Mouse (Mus musculus) CH12.LX (cell line): ENCODE measurements around the gene Ccdc159. TPM values are rescaled to one million over a fixed set of nuclear protein-coding genes. Genes with fewer than 3 reads are reported as not detected.

Experiments used
- DNase-seq: peaks from one replicate; pipeline ENCODE4 v3.0.0-alpha.2; 2013; ENCODE audit errors: extremely low read depth
- H3K27ac ChIP-seq: 2 replicates; pipeline ENCODE4 v1.5.1; 2012; ENCODE audit warnings: low read depth, mild to moderate bottlenecking, control low read depth, moderate library complexity; ENCODE audit not compliant: insufficient read depth
- H3K27me3 ChIP-seq: replicated peaks from 2 replicates; pipeline ENCODE3; 2012; ENCODE audit warnings: inconsistent platforms
- H3K36me3 ChIP-seq, 2 experiments: replicated peaks in 1 of 2; 2 replicates each; pipeline versions ENCODE3 to v1.6.1; 2012; ENCODE audit warnings: inconsistent platforms in 1 of 2, low read length in 1 of 2, mild to moderate bottlenecking in 1 of 2, mixed read lengths in 1 of 2, moderate library complexity in 1 of 2; ENCODE audit not compliant: control insufficient read depth in 1 of 2, insufficient read depth in 1 of 2
- H3K4me1 ChIP-seq, 2 experiments: 2 replicates each; pipeline ENCODE4 v1.6.1; 2012; ENCODE audit warnings: inconsistent platforms in 1 of 2, moderate library complexity in 1 of 2; ENCODE audit not compliant: insufficient read depth in 2 of 2, control insufficient read depth in 1 of 2
- H3K4me2 ChIP-seq: 2 replicates; pipeline ENCODE4 v1.6.1; 2012; ENCODE audit warnings: low read depth, mild to moderate bottlenecking, control low read depth; ENCODE audit not compliant: poor library complexity, insufficient read depth, severe bottlenecking
- H3K4me3 ChIP-seq, 3 experiments: fragments of 150-350 bp in 1 of 3; sonication (generic) in 1 of 3; replicated peaks in 1 of 3; 2 replicates each; pipeline versions ENCODE3 to v1.5.1; 2011 to 2012; ENCODE audit warnings: low read depth in 2 of 3, low read length in 2 of 3, mild to moderate bottlenecking in 2 of 3, moderate library complexity in 2 of 3, control low read depth in 1 of 3, improper control_type of control experiment in 1 of 3, inconsistent platforms in 1 of 3, mixed read lengths in 1 of 3; ENCODE audit not compliant: poor library complexity in 1 of 3
- H3K79me2 ChIP-seq: replicated peaks from 2 replicates; pipeline ENCODE4 v1.6.1; 2012; ENCODE audit warnings: mild to moderate bottlenecking, moderate library complexity; ENCODE audit not compliant: control insufficient read depth, poor library complexity, insufficient read depth, severe bottlenecking; ENCODE audit errors: extremely low read depth
- H3K9ac ChIP-seq: 2 replicates; pipeline ENCODE4 v1.6.1; 2012; ENCODE audit warnings: low read depth, mild to moderate bottlenecking, control low read depth, moderate library complexity; ENCODE audit not compliant: insufficient read depth
- H3K9me3 ChIP-seq: replicated peaks from 2 replicates; pipeline ENCODE3; 2012; ENCODE audit warnings: low read length, inconsistent platforms, mixed read lengths
- CHD1 ChIP-seq: IDR thresholded peaks from 2 replicates; pipeline ENCODE4 v1.6.1; 2012; ENCODE audit warnings: low read depth, low read length, improper control_type of control experiment, inconsistent platforms
- CHD2 ChIP-seq: IDR thresholded peaks from 2 replicates; pipeline ENCODE4 v1.6.1; 2011; ENCODE audit warnings: low read length, improper control_type of control experiment
- CTCF ChIP-seq, 2 experiments: IDR thresholded peaks in 1 of 2; conservative IDR thresholded peaks in 1 of 2; 2 replicates each; pipeline ENCODE4 v1.5.1; 2011 to 2012; ENCODE audit warnings: low read depth in 2 of 2, low read length in 2 of 2, improper control_type of control experiment in 1 of 2, inconsistent platforms in 1 of 2, mild to moderate bottlenecking in 1 of 2, moderate library complexity in 1 of 2
- ELF1 ChIP-seq: IDR thresholded peaks from 2 replicates; pipeline ENCODE4 v1.6.1; 2014; ENCODE audit warnings: low read depth, mild to moderate bottlenecking, inconsistent platforms, low read length, improper control_type of control experiment
- ETS1 ChIP-seq: conservative IDR thresholded peaks from 2 replicates; pipeline ENCODE4 v1.6.1; 2012; ENCODE audit warnings: low read depth, mild to moderate bottlenecking, inconsistent platforms, low read length, improper control_type of control experiment, moderate library complexity
- GABPA ChIP-seq: IDR thresholded peaks from 2 replicates; pipeline ENCODE4 v1.6.1; 2012; ENCODE audit warnings: low read depth, low read length, improper control_type of control experiment, inconsistent platforms; ENCODE audit not compliant: insufficient replicate concordance
- HCFC1 ChIP-seq: IDR thresholded peaks from 2 replicates; pipeline ENCODE4 v1.6.1; 2012; ENCODE audit warnings: low read depth, mild to moderate bottlenecking, inconsistent platforms, low read length, improper control_type of control experiment
- KAT2A ChIP-seq: IDR thresholded peaks from 2 replicates; pipeline ENCODE4 v1.6.1; 2012; ENCODE audit warnings: low read length, improper control_type of control experiment, inconsistent platforms; ENCODE audit not compliant: insufficient replicate concordance
- MAFK ChIP-seq: IDR thresholded peaks from 2 replicates; pipeline ENCODE4 v1.6.1; 2011; ENCODE audit warnings: low read length, improper control_type of control experiment; ENCODE audit not compliant: insufficient replicate concordance
- MAX ChIP-seq: IDR thresholded peaks from 2 replicates; pipeline ENCODE4 v1.6.1; 2011; ENCODE audit warnings: low read length, improper control_type of control experiment
- MEF2A ChIP-seq: IDR thresholded peaks from 2 replicates; pipeline ENCODE4 v1.6.1; 2014; ENCODE audit warnings: low read depth, mild to moderate bottlenecking, inconsistent platforms, low read length, improper control_type of control experiment, borderline replicate concordance
- MXI1 ChIP-seq: IDR thresholded peaks from 2 replicates; pipeline ENCODE4 v1.6.1; 2011; ENCODE audit warnings: mild to moderate bottlenecking, low read depth, low read length, improper control_type of control experiment
- NELFE ChIP-seq: IDR thresholded peaks from 2 replicates; pipeline ENCODE4 v1.6.1; 2011; ENCODE audit warnings: low read depth, low read length, improper control_type of control experiment
- PAX5 ChIP-seq: IDR thresholded peaks from 2 replicates; pipeline ENCODE4 v1.6.1; 2012; ENCODE audit warnings: low read length, inconsistent platforms, mixed read lengths
- POLR2AphosphoS2 ChIP-seq: IDR thresholded peaks from 2 replicates; pipeline ENCODE4 v1.6.1; 2011; ENCODE audit warnings: low read depth, low read length, improper control_type of control experiment
- RCOR1 ChIP-seq: conservative IDR thresholded peaks from 2 replicates; pipeline ENCODE4 v1.6.1; 2012; ENCODE audit warnings: low read depth, mild to moderate bottlenecking, inconsistent platforms, low read length, improper control_type of control experiment
- SIN3A ChIP-seq: IDR thresholded peaks from 2 replicates; pipeline ENCODE4 v1.6.1; 2012; ENCODE audit warnings: low read length, improper control_type of control experiment, inconsistent platforms
- SMC3 ChIP-seq: IDR thresholded peaks from 2 replicates; pipeline ENCODE4 v1.6.1; 2011; ENCODE audit warnings: low read depth, low read length, improper control_type of control experiment
- TCF12 ChIP-seq: IDR thresholded peaks from 2 replicates; pipeline ENCODE4 v1.6.1; 2014; ENCODE audit warnings: low read depth, mild to moderate bottlenecking, inconsistent platforms, low read length, improper control_type of control experiment
- UBTF ChIP-seq: IDR thresholded peaks from 2 replicates; pipeline ENCODE4 v1.6.1; 2012; ENCODE audit warnings: low read depth, mild to moderate bottlenecking, inconsistent platforms, low read length, improper control_type of control experiment, moderate library complexity
- USF1 ChIP-seq: IDR thresholded peaks from 2 replicates; pipeline ENCODE4 v1.6.1; 2014; ENCODE audit warnings: low read depth, mild to moderate bottlenecking, inconsistent platforms, low read length, improper control_type of control experiment
- ZC3H11A ChIP-seq: IDR thresholded peaks from 2 replicates; pipeline ENCODE4 v1.6.1; 2012; ENCODE audit warnings: low read depth, mild to moderate bottlenecking, inconsistent platforms, low read length, improper control_type of control experiment
- ZMIZ1 ChIP-seq: IDR thresholded peaks from 2 replicates; pipeline ENCODE4 v1.6.1; 2012; ENCODE audit warnings: low read depth, mild to moderate bottlenecking, inconsistent platforms, low read length, improper control_type of control experiment
- dilution Hi-C: fragments of 300-500 bp; cut with MboI; formaldehyde crosslinking; loops from 2 replicates; pipeline ENCODE4 v1.14.3; 2020; ENCODE audit warnings: low sequenced_read_pairs; ENCODE audit not compliant: extremely low pct_unique_long_range_greater_than_20kb, extremely low pct_ligation_motif_present
- in situ Hi-C: fragments of 300-500 bp; cut with MboI; formaldehyde crosslinking; loops from 3 replicates; pipeline ENCODE4 v1.14.3; 2019; ENCODE audit warnings: low sequenced_read_pairs, low pct_ligation_motif_present, low pct_unique_long_range_greater_than_20kb, mixed read lengths
- polyA plus RNA-seq: library from polyadenylated mRNA; unstranded; fragments of >175 nt; gene quantifications from 2 replicates; pipeline ENCODE4 v1.2.1, GENCODE M21; 2012; ENCODE audit warnings: low read depth; ENCODE audit not compliant: insufficient read length
- total RNA-seq, 2 experiments: library from RNA; depleted of rRNA; stranded (reverse); fragments of 300-350 nt in 1 of 2; fragments of >200 nt in 1 of 2; gene quantifications; 2 replicates each; pipeline ENCODE4 v1.2.3; 2012 to 2014

Gene Ccdc159
- total and polyA plus RNA-seq, 3 experiments: not detected

DNA sequence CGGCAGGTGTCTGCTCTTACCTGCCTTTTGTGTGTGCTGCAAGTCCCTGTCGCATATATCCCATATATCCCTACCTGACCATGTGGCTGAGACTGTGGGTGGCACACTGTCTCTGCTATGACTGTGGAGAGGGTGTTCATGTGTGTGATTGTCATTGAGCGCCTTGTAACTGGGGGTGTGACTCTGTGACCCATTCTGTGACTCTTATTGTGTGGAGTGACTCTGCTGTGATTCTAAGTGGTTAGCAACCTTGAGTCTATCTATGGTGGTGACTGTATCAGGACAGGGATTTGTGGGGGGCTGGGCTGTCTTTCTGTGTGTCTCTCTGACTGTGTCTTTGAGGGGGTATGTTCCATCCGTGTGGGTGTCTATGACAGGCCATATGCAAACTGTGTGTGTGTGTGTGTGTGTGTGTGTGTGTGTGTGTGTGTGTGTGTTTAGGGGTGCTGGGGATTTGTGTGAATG, 10.5 kb downstream of the Ccdc159 start:
- no peaks in the 10 kb centered on the region for H3K36me3 ChIP-seq
- peaks cover 65% of the 10 kb centered on the region for H3K27me3 ChIP-seq
- no peak for DNase-seq
- no peak overlapping the region for H3K27ac ChIP-seq
- no peak overlapping the region for H3K4me3 ChIP-seq
- TF ChIP-seq UBTF (no peak), SMC3 (no peak), MAX (no peak), ZC3H11A (no peak), ZMIZ1 (no peak), GABPA (no peak), MAFK (no peak), PAX5 (no peak), USF1 (no peak), MXI1 (no peak), ELF1 (no peak), RCOR1 (no peak), TCF12 (no peak), MEF2A (no peak), CTCF (conservative IDR thresholded peaks at IDR 0.05 in 1 of 2, IDR thresholded peaks at IDR 0.05 in 1 of 2; ENCODE audit: low read depth in 2 of 2, low read length in 2 of 2) (no peak), NELFE (no peak), SIN3A (no peak), POLR2AphosphoS2 (no peak), KAT2A (no peak), ETS1 (no peak)
- TF ChIP-seq, all 38 proteins: peak for 0
- dilution Hi-C loops (no loop called here), in situ Hi-C loops (no loop called here)
- Histone ChIP-seq H3K9me3 (peaks cover 4% of the 10 kb centered on the region), H3K4me2 (no peak overlapping the region), H3K4me1 (no peaks in the 10 kb centered on the region), H3K79me2 (no peaks in the 10 kb centered on the region), H3K9ac (no peak overlapping the region)

DNA sequence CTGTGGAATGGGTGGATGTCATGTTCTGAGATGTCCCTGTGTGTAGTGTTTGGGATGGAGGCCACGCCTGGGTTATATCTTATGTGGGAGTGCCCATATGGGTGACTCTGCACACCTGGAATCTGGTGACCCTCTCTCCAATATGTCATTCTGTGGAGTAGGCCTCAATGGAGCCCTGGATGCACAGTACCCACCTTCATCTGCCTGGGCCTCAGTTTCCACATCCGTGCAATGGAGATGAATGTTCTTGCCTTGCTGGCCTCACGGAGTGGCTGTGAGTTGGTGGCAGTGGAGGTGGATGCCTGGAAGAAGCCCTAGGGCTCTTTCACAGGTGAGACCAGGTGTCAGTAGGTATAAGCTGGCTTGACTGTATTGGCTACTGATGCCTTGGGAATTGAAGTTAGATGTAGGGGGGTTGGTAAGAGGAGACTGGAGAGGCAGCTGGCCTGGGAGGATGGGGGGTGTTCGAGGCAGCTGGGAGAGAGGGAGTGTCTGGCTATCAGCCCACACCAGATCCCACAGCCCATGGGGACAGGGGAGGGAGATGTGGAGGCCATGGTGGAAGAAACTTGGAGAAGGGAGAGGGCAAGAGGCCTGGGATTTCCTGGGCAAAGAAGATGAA, 11.1 kb downstream of the Ccdc159 start:
- TF ChIP-seq SIN3A: no peak
- no peak for TF ChIP-seq CHD2
- no peak for TF ChIP-seq CHD1
- no peak for TF ChIP-seq RCOR1
- TF ChIP-seq ZMIZ1: no peak
- no peak for TF ChIP-seq HCFC1
- no peak for TF ChIP-seq CTCF (conservative IDR thresholded peaks at IDR 0.05 in 1 of 2, IDR thresholded peaks at IDR 0.05 in 1 of 2; ENCODE audit: low read depth in 2 of 2, low read length in 2 of 2)
- TF ChIP-seq MXI1: no peak
- H3K79me2 ChIP-seq: no peaks in the 10 kb centered on the region
- H3K36me3 ChIP-seq: no peaks in the 10 kb centered on the region
- peaks cover 59% of the 10 kb centered on the region for H3K27me3 ChIP-seq
- H3K9ac ChIP-seq: no peak overlapping the region
- H3K27ac ChIP-seq: no peak overlapping the region
- no peak for DNase-seq
- in situ Hi-C loops (no loop called here), dilution Hi-C loops (no loop called here)
- no peak overlapping the region for H3K4me2 ChIP-seq
- H3K9me3 ChIP-seq: peaks cover 4% of the 10 kb centered on the region
- H3K4me1 ChIP-seq: no peaks in the 10 kb centered on the region
- no peak overlapping the region for H3K4me3 ChIP-seq
